Mouse (Mus musculus): ENCODE data around the gene Fat1.

Gene Fat1

GRCm38 (mm10) chr8:44991700-44992487, 56.6 kb downstream of the Fat1 start:
- CTCF ChIA-PET, result interaction anchor here in 1 of 4 experiments (2.7 kb wide), 1 partner anchor 13 kb away, joined by 7 read pairs; no protein-coding TSS in a partner anchor
- POLR2A ChIA-PET, result interaction anchor here (0.6 to 8.5 kb wide), 14 partner anchors 11 to 155 kb away, joined by 3 to 144 read pairs (median 14); partner anchors contain the start of gene Fat1 (in 2 of the 4)

GRCm38 (mm10) chr8:44992664-44993063, 57.4 kb downstream of the Fat1 start:
- CTCF ChIA-PET, result interaction anchor here in 2 of 4 experiments (0.9 to 2.7 kb wide), 2 partner anchors 13 kb away, joined by 4 to 7 read pairs; no protein-coding TSS in a partner anchor
- POLR2A ChIA-PET, result interaction anchor here (0.6 to 8.5 kb wide), 22 partner anchors 9 to 156 kb away, joined by 3 to 144 read pairs (median 6); partner anchors contain the start of gene Fat1 (in 3 of the 4)

- ChIA-PET CTCF (interaction anchor here in 2 of 4 experiments (0.9 to 2.7 kb wide), 2 partner anchors 13 to 14 kb away, joined by 4 to 7 read pairs; no protein-coding TSS in a partner anchor), POLR2A (interaction anchor here (0.5 to 8.5 kb wide), 22 partner anchors 8 to 1673 kb away, joined by 3 to 144 read pairs (median 6); partner anchors contain the start of gene Fat1 (in 3 of the 4))
These were observed 58.1 kb downstream of the Fat1 start for GRCm38 (mm10) chr8:44993376-44993775.

- ChIA-PET POLR2A (interaction anchor here in 2 of 4 experiments (0.9 to 4.0 kb wide), 2 partner anchors 17 to 25 kb away, joined by 3 to 44 read pairs; no protein-coding TSS in a partner anchor), CTCF (no interaction called here)
These were observed 61.2 kb downstream of the Fat1 start for GRCm38 (mm10) chr8:44996493-44996892.

GRCm38 (mm10) chr8:44997321-44997720, 62.1 kb downstream of the Fat1 start:
- CTCF ChIA-PET, result interaction anchor here in 1 of 4 experiments (0.6 kb wide), 1 partner anchor 1628 kb away, joined by 3 read pairs; no protein-coding TSS in a partner anchor
- POLR2A ChIA-PET, result interaction anchor here in 3 of 4 experiments (0.7 to 4.0 kb wide), 12 partner anchors 17 to 1800 kb away, joined by 3 to 44 read pairs (median 6); partner anchors contain the start of gene Fat1 (in 1 of the 3)

- ChIA-PET CTCF (interaction anchor here in 3 of 4 experiments (1.1 to 1.5 kb wide), 5 partner anchors 12 to 63 kb away, joined by 3 to 10 read pairs (median 4); partner anchors contain the start of gene Fat1 (in 1 of the 3)), POLR2A (interaction anchor here in 3 of 4 experiments (0.7 to 4.0 kb wide), 25 partner anchors 8 to 1801 kb away, joined by 3 to 44 read pairs (median 5); partner anchors contain the start of gene Fat1 (in 2 of the 3))
These were observed 62.6 kb downstream of the Fat1 start for GRCm38 (mm10) chr8:44997829-44998228.

GRCm38 (mm10) chr8:44998275-44998674, 63.0 kb downstream of the Fat1 start:
- CTCF ChIA-PET, result interaction anchor here in 3 of 4 experiments (0.9 to 1.5 kb wide), 7 partner anchors 12 to 63 kb away, joined by 3 to 10 read pairs (median 3); partner anchors contain the start of gene Fat1 (in 1 of the 3)
- POLR2A ChIA-PET, result interaction anchor here (0.8 to 4.0 kb wide), 34 partner anchors 8 to 1677 kb away, joined by 3 to 44 read pairs (median 4); partner anchors contain the start of gene Fat1 (in 2 of the 4)

GRCm38 (mm10) chr8:44998681-44999277, 63.5 kb downstream of the Fat1 start:
- POLR2A ChIA-PET, result interaction anchor here (0.5 to 4.0 kb wide), 36 partner anchors 9 to 1678 kb away, joined by 3 to 44 read pairs (median 4); partner anchors contain the start of gene Fat1 (in 2 of the 4)
- CTCF ChIA-PET, result interaction anchor here in 3 of 4 experiments (0.7 to 1.5 kb wide), 8 partner anchors 13 to 64 kb away, joined by 3 to 10 read pairs (median 3); partner anchors contain the start of gene Fat1 (in 1 of the 3)

GRCm38 (mm10) chr8:45001577-45002197, 66.4 kb downstream of the Fat1 start:
- POLR2A ChIA-PET, result interaction anchor here in 3 of 4 experiments (0.6 to 4.2 kb wide), 19 partner anchors 8 to 1681 kb away, joined by 3 to 23 read pairs (median 4); partner anchors contain the start of gene Fat1 (in 1 of the 3)
- CTCF ChIA-PET, result interaction anchor here in 1 of 4 experiments (0.6 to 1.6 kb wide), 2 partner anchors 10 to 18 kb away, joined by 3 to 5 read pairs; no protein-coding TSS in a partner anchor

GRCm38 (mm10) chr8:45002686-45003085, 67.4 kb downstream of the Fat1 start:
- CTCF ChIA-PET, result interaction anchor here in 1 of 4 experiments (1.6 kb wide), 1 partner anchor 9 kb away, joined by 5 read pairs; no protein-coding TSS in a partner anchor
- POLR2A ChIA-PET, result interaction anchor here in 2 of 4 experiments (1.2 to 4.2 kb wide), 9 partner anchors 9 to 68 kb away, joined by 3 to 23 read pairs (median 7); partner anchors contain the start of gene Fat1 (in 1 of the 2)

- CTCF ChIA-PET, result no interaction called here
- POLR2A ChIA-PET, result interaction anchor here in 1 of 4 experiments (0.8 to 4.2 kb wide), 2 partner anchors 11 to 555 kb away, joined by 4 to 21 read pairs; no protein-coding TSS in a partner anchor
These were observed 68.8 kb downstream of the Fat1 start for GRCm38 (mm10) chr8:45004021-45004420.

- ChIA-PET POLR2A (interaction anchor here (0.5 to 1.6 kb wide), 7 partner anchors 10 to 103 kb away, joined by 3 to 7 read pairs (median 4); no protein-coding TSS in a partner anchor), CTCF (interaction anchor here in 3 of 4 experiments (0.6 to 1.5 kb wide), 4 partner anchors 9 to 113 kb away, joined by 3 to 5 read pairs (median 4); no protein-coding TSS in a partner anchor)
These were observed 75.4 kb downstream of the Fat1 start for GRCm38 (mm10) chr8:45010685-45011084.

GRCm38 (mm10) chr8:45011774-45012173, 76.5 kb downstream of the Fat1 start:
- ChIA-PET CTCF (interaction anchor here in 3 of 4 experiments (0.6 to 1.5 kb wide), 5 partner anchors 10 to 341 kb away, joined by 3 to 5 read pairs (median 4); no protein-coding TSS in a partner anchor), POLR2A (interaction anchor here in 2 of 4 experiments (0.9 to 1.6 kb wide), 3 partner anchors 9 to 75 kb away, joined by 3 read pairs; no protein-coding TSS in a partner anchor)

GRCm38 (mm10) chr8:45013852-45014251, 78.6 kb downstream of the Fat1 start:
- POLR2A ChIA-PET, result interaction anchor here in 2 of 4 experiments (0.6 to 0.7 kb wide), 2 partner anchors 39 to 414 kb away, joined by 3 to 4 read pairs; no protein-coding TSS in a partner anchor

GRCm38 (mm10) chr8:45014498-45015067, 79.3 kb downstream of the Fat1 start:
- CTCF ChIA-PET, result no interaction called here
- POLR2A ChIA-PET, result interaction anchor here in 1 of 4 experiments (0.8 kb wide), 1 partner anchor 10 kb away, joined by 3 read pairs; no protein-coding TSS in a partner anchor

More at GRCm38 (mm10) chr8:45013852-45014251, 78.6 kb downstream of the Fat1 start:
- CTCF ChIA-PET, result interaction anchor here in 3 of 4 experiments (0.6 to 0.7 kb wide), 5 partner anchors 39 to 1162 kb away, joined by 3 to 7 read pairs (median 4); no protein-coding TSS in a partner anchor

- CTCF ChIA-PET, result interaction anchor here in 1 of 4 experiments (0.7 kb wide), 1 partner anchor 286 kb away, joined by 3 read pairs; no protein-coding TSS in a partner anchor
- POLR2A ChIA-PET, result interaction anchor here in 1 of 4 experiments (0.6 kb wide), 1 partner anchor 903 kb away, joined by 3 read pairs; no protein-coding TSS in a partner anchor
These were observed 80.6 kb downstream of the Fat1 start for GRCm38 (mm10) chr8:45015876-45016275.
